Mouse (Mus musculus): ENCODE data around the gene Mthfd1. TPM values are rescaled to one million over a fixed set of nuclear protein-coding genes. Genes with fewer than 3 reads are reported as not detected.

Gene Mthfd1
- polyA plus RNA-seq, 1 experiment from 2014 or later: 101 TPM

DNA sequence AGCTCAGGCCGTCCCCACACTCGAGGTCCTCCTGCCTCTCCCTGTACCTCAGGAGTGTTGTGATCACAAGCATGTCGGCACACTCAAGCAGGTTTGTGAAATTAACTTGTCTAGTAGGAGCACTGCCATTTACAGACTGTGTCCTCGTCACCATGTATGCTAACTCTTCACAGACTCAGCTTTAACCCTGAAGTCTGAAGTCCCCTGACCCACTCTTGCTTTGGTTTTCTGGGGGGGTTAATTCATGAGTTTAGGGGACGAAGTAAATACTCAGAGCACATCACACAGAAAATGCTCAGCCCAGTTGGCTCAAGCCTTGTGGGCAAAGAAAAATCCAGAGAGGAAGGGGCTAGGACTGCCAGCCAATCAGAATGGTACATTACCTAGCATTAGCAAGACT, 80.5 kb downstream of the Mthfd1 start:
- ATAC-seq (replicated peaks; ENCODE audit: low FRiP score, low TSS enrichment, low read depth): no peak
- H3K36me3 ChIP-seq (ENCODE audit: control insufficient read depth, insufficient read depth, low read length): no peaks in the 10 kb centered on the region
- H3K4me1 ChIP-seq (replicated peaks; ENCODE audit: control insufficient read depth, insufficient read depth, low read length): no peaks in the 10 kb centered on the region
- no peak overlapping the region for H3K27ac ChIP-seq (ENCODE audit: low read depth)
- no peak overlapping the region for H3K4me3 ChIP-seq (ENCODE audit: low read depth, low read length)
- 80% methylated on average over 5 of the region's 5 CpGs for WGBS
- no peak overlapping the region for H3K9ac ChIP-seq (ENCODE audit: low read length)
- H3K4me2 ChIP-seq (ENCODE audit: low read length): no peak overlapping the region
- no peak for DNase-seq (ENCODE audit: low spot score)
- no peaks in the 10 kb centered on the region for H3K9me3 ChIP-seq (ENCODE audit: control insufficient read depth, low read length)
- no peaks in the 10 kb centered on the region for H3K27me3 ChIP-seq (replicated peaks; ENCODE audit: control insufficient read depth, insufficient read depth, low read length)

DNA sequence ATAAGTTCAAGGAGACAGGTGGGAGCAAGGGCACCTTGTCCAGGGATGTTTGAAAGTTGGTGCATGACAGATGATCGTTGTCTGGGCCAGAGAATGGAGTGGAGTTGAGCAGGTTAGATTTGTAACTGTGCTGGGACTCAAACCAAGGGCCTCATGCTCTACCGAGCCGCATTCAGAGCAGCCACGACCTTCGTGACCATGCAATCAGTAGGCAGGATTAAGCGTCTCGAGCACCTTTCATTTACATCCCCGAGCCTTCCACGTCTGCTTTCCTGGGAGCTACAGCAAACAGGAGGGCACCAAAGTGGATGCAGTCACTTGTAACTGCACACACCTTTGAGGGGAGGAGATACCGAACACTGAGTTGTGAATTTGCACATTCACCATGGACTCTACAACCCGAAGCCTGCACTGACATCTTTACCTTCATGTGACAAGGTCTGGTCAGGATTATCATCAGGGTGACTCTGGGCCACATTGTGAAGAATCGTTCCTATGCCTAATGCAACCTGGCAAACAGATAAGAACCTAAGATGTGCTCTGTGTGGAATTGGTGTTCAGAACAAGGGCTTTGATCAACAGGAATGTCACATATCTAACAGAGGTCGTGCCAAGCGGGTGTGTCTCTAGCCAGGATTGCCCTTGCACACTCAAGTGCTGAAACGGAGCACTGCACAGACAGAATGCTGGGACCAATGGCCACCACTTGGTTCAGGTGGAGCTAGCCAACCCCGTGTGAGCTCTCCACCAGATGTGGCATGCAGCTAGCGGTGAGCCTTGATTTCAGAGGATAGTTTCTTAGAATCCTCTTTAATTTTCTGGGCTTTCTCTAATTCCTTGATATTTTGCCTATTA, 81.2 kb downstream of the Mthfd1 start:
- 76% methylated on average over 17 of the region's 17 CpGs for WGBS
- Histone ChIP-seq H3K4me2 (ENCODE audit: low read length) (no peak overlapping the region), H3K36me3 (ENCODE audit: control insufficient read depth, insufficient read depth, low read length) (no peaks in the 10 kb centered on the region), H3K9ac (ENCODE audit: low read length) (no peak overlapping the region), H3K4me3 (ENCODE audit: low read depth, low read length) (no peak overlapping the region), H3K27me3 (replicated peaks; ENCODE audit: control insufficient read depth, insufficient read depth, low read length) (no peaks in the 10 kb centered on the region), H3K27ac (ENCODE audit: low read depth) (no peak overlapping the region), H3K9me3 (ENCODE audit: control insufficient read depth, low read length) (no peaks in the 10 kb centered on the region), H3K4me1 (replicated peaks; ENCODE audit: control insufficient read depth, insufficient read depth, low read length) (no peaks in the 10 kb centered on the region)
- ATAC-seq (replicated peaks; ENCODE audit: low FRiP score, low TSS enrichment, low read depth) (no peak), DNase-seq (ENCODE audit: low spot score) (no peak)

DNA sequence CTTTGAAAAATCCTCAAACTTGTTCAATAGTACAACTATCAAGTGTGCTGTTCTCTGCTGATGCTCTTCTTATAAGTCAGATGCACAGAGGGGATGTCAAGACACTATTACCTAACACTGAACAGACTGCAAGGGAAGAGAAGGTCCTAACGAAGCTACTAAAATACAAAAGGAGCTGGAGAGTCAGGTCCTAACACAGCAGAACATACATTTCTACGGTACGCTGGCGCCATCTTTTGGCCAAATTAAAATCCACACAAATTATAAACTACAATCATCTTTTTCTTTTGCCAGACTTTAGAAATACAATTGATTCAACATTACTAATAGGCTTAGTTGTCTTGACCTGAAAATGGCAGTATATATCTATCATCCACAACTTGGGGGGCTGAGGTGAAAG, 86.0 kb downstream of the Mthfd1 start:
- Histone ChIP-seq H3K27me3 (replicated peaks; ENCODE audit: control insufficient read depth, insufficient read depth, low read length) (no peaks in the 10 kb centered on the region), H3K9me3 (ENCODE audit: control insufficient read depth, low read length) (no peaks in the 10 kb centered on the region), H3K4me2 (ENCODE audit: low read length) (no peak overlapping the region), H3K4me1 (replicated peaks; ENCODE audit: control insufficient read depth, insufficient read depth, low read length) (no peaks in the 10 kb centered on the region), H3K36me3 (ENCODE audit: control insufficient read depth, insufficient read depth, low read length) (0 out of 2 replicates have a peak, but pooled peaks cover 3% of the 10 kb centered on the region), H3K27ac (ENCODE audit: low read depth) (no peak overlapping the region), H3K9ac (ENCODE audit: low read length) (no peak overlapping the region), H3K4me3 (ENCODE audit: low read depth, low read length) (no peak overlapping the region)
- DNase-seq (ENCODE audit: low spot score): no peak
- ATAC-seq (replicated peaks; ENCODE audit: low FRiP score, low TSS enrichment, low read depth): no peak
- WGBS: 7% methylated on average over 4 of the region's 4 CpGs

DNA sequence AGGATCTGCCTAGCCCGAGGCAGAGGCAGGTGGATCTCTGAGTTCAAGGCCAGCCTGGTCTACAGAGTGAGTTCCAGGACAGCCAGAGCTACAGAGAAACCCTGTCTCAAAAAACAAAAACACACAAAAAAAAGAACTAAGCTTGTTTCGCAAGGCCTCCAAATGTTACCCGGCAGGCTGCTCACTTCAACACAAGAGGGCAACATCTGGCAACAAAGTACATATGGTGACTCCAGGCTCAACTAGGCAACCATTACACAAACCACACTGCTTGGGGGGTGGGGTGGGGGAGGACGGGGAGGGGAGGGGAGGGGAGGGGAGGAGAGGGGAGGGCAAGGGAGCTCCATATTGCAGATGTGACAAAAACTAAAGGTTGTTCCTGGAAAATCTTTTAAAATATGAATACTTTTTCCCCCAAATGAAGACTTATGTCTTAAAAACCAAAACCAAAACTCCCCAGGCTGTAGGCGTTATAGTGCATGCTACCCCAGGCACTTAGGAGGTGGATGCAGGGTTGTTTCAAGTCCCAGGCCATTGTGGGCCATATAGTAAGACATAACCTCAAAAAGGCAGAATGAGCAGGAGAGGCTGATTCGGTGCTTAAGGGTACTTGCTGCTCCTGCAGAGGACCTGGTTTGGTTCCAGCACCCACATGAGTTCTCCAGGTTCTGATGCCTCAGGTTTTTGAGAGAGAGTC, 90.8 kb downstream of the Mthfd1 start:
- no peak overlapping the region for H3K4me3 ChIP-seq (ENCODE audit: low read depth, low read length)
- no peak overlapping the region for H3K9ac ChIP-seq (ENCODE audit: low read length)
- H3K9me3 ChIP-seq (ENCODE audit: control insufficient read depth, low read length): no peaks in the 10 kb centered on the region
- DNase-seq (ENCODE audit: low spot score): no peak
- H3K27ac ChIP-seq (ENCODE audit: low read depth): no peak overlapping the region
- no peak for ATAC-seq (replicated peaks; ENCODE audit: low FRiP score, low TSS enrichment, low read depth)
- WGBS: 84% methylated on average over 5 of the region's 6 CpGs
- no peaks in the 10 kb centered on the region for H3K4me1 ChIP-seq (replicated peaks; ENCODE audit: control insufficient read depth, insufficient read depth, low read length)
- H3K36me3 ChIP-seq (ENCODE audit: control insufficient read depth, insufficient read depth, low read length): peaks cover 32% of the 10 kb centered on the region
- H3K4me2 ChIP-seq (ENCODE audit: low read length): no peak overlapping the region
- H3K27me3 ChIP-seq (replicated peaks; ENCODE audit: control insufficient read depth, insufficient read depth, low read length): no peaks in the 10 kb centered on the region

DNA sequence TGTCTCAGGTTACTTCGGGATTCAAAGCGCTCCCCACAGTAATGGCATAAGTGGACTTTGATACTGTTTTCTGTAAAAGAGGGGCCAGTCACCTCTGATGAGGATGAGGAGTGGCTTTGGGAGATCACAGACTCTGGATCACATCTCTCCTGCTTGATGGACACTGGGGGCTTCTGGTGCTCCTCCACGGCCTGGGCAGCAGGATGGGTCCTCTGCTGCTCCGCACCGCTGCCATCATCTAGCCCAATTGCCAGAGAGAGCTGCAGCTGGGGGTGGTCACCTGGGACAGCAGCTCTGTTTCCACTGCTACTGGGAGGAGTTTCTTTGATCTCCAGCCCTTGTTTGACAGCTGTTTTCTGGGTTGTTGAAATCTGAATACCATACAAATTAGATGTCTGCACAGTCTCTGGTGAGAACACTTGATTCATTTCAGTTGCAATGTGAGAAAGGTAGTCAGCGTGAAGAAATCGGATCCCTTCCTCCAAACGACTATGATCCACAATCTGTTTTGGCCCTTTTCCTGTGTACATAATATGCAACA, 94.7 kb downstream of the Mthfd1 start:
- Histone ChIP-seq H3K4me2 (ENCODE audit: low read length) (no peak overlapping the region), H3K4me3 (ENCODE audit: low read depth, low read length) (no peak overlapping the region), H3K36me3 (ENCODE audit: control insufficient read depth, insufficient read depth, low read length) (peaks cover 38% of the 10 kb centered on the region), H3K9me3 (ENCODE audit: control insufficient read depth, low read length) (no peaks in the 10 kb centered on the region), H3K4me1 (replicated peaks; ENCODE audit: control insufficient read depth, insufficient read depth, low read length) (no peaks in the 10 kb centered on the region), H3K27ac (ENCODE audit: low read depth) (no peak overlapping the region), H3K9ac (ENCODE audit: low read length) (no peak overlapping the region), H3K27me3 (replicated peaks; ENCODE audit: control insufficient read depth, insufficient read depth, low read length) (no peaks in the 10 kb centered on the region)
- ATAC-seq (replicated peaks; ENCODE audit: low FRiP score, low TSS enrichment, low read depth): no peak
- DNase-seq (ENCODE audit: low spot score): no peak
- WGBS: 79% methylated on average over 8 of the region's 8 CpGs

DNA sequence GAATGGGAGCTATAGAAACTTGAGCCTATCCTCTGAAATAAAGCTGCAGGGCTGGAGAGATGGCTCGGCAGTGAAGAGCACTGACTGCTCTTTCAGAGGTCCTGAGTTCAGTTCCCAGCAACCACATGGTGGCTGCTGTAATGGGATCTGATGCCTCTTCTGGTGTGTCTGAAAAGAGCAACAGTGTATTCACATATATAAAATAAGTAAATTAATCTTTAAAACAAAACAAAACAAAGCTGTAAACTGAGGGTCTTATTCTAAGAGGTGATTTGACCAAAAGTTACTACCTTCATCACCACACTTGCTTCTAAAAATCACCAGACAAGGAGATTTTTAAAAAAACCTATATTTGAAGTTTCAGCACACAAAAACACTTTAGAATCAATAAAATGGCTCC, 105.8 kb downstream of the Mthfd1 start:
- WGBS: 90% methylated on average over 1 of the region's 1 CpGs
- H3K9ac ChIP-seq (ENCODE audit: low read length): no peak overlapping the region

DNA sequence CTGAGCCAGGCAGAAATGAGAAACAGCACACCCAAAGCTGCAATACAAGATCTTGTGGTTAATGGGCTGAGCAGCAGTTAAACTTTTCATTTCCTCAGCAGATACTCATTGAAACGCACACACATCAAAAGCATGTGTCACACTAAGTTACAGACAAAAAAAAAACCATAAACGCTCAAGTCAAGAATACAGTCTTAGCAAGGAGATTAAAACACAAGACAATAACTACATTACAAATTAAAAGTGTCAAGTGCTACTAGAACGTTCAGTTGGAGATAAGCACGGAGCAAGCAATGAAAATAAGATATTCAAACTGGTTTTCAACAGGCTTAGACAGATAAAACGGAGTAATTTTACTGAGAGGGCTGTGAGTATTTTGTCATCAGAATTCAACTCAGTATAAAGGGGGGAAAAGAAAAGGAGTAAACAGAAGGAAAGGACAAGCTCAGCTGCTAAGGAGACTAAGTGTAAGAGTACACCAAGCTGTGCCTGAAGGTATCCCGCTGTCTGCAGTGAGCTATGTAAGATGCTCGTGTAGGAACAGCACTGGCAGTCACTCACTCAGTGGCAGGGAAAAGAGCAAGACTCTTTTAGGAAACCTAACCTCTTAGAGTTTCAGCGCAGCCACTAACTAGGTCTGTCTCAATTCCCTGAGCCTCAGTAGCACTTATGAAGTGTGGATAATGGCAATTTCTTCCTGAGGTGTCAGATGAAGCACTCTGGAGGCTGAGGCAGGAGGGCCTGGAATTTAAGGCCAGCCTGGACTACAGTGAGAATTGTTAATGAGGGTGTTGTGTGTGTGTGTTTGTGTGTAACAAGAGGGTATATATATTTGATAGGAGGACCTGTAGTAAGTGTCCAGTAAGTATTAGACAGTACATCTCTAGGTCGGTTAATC, 106.6 kb downstream of the Mthfd1 start:
- Histone ChIP-seq H3K9me3 (ENCODE audit: control insufficient read depth, low read length) (no peaks in the 10 kb centered on the region), H3K27me3 (replicated peaks; ENCODE audit: control insufficient read depth, insufficient read depth, low read length) (no peaks in the 10 kb centered on the region), H3K27ac (ENCODE audit: low read depth) (no peak overlapping the region), H3K4me3 (ENCODE audit: low read depth, low read length) (no peak overlapping the region), H3K4me1 (replicated peaks; ENCODE audit: control insufficient read depth, insufficient read depth, low read length) (no peaks in the 10 kb centered on the region; the same call in 1 of the 2 replicates), H3K9ac (ENCODE audit: low read length) (no peak overlapping the region), H3K4me2 (ENCODE audit: low read length) (no peak overlapping the region), H3K36me3 (ENCODE audit: control insufficient read depth, insufficient read depth, low read length) (no peaks in the 10 kb centered on the region)
- WGBS: 75% methylated on average over 9 of the region's 9 CpGs
- no peak for DNase-seq (ENCODE audit: low spot score)
- ATAC-seq (replicated peaks; ENCODE audit: low FRiP score, low TSS enrichment, low read depth): no peak

More for the DNA sequence above, 105.8 kb downstream of the Mthfd1 start:
- Histone ChIP-seq H3K27me3 (replicated peaks; ENCODE audit: control insufficient read depth, insufficient read depth, low read length) (no peaks in the 10 kb centered on the region), H3K36me3 (ENCODE audit: control insufficient read depth, insufficient read depth, low read length) (no peaks in the 10 kb centered on the region), H3K27ac (ENCODE audit: low read depth) (no peak overlapping the region), H3K4me2 (ENCODE audit: low read length) (no peak overlapping the region), H3K9me3 (ENCODE audit: control insufficient read depth, low read length) (no peaks in the 10 kb centered on the region), H3K4me1 (replicated peaks; ENCODE audit: control insufficient read depth, insufficient read depth, low read length) (no peaks in the 10 kb centered on the region), H3K4me3 (ENCODE audit: low read depth, low read length) (no peak overlapping the region)
- no peak for ATAC-seq (replicated peaks; ENCODE audit: low FRiP score, low TSS enrichment, low read depth)
- DNase-seq (ENCODE audit: low spot score): no peak

DNA sequence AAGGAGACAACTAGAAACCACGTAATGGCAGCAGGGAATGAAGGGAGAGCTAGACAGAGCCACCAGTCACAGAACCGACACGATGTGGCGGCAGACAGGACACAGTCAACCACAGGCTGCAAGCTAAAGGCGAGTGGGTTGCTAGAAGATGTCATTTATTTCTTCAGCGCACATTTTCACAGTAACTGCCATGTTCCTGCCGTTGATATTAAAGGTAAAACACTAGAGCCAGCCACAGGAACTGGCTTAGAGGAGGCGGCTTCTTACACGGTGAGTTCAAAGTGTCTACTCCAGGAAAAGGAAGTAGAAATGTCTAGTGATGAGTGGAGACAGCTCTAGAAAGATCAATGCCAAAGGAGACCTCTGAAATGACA, 107.2 kb downstream of the Mthfd1 start:
- no peak overlapping the region for H3K4me2 ChIP-seq (ENCODE audit: low read length)
- no peaks in the 10 kb centered on the region for H3K27me3 ChIP-seq (replicated peaks; ENCODE audit: control insufficient read depth, insufficient read depth, low read length)
- DNase-seq (ENCODE audit: low spot score) (no peak), ATAC-seq (replicated peaks; ENCODE audit: low FRiP score, low TSS enrichment, low read depth) (no peak)
- no peak overlapping the region for H3K27ac ChIP-seq (ENCODE audit: low read depth)
- H3K9me3 ChIP-seq (ENCODE audit: control insufficient read depth, low read length): no peaks in the 10 kb centered on the region
- no peak overlapping the region for H3K4me3 ChIP-seq (ENCODE audit: low read depth, low read length)
- no peaks in the 10 kb centered on the region for H3K36me3 ChIP-seq (ENCODE audit: control insufficient read depth, insufficient read depth, low read length)
- H3K4me1 ChIP-seq (replicated peaks; ENCODE audit: control insufficient read depth, insufficient read depth, low read length): peaks cover under 1% of the 10 kb centered on the region; the same call in 1 of the 2 replicates
- no peak overlapping the region for H3K9ac ChIP-seq (ENCODE audit: low read length)
- WGBS: 78% methylated on average over 9 of the region's 9 CpGs

Measured in intestine, embryonic 14.5 days (tissue).